ENCODE assay signal across 9 mouse cellular contexts in genomic region chr16:13378157-13378556, GRCm38 (mm10).
DNase-seq lines count a peak whose midpoint lies in the region; ATAC-seq lines count a peak whose summit lies in the region.
"Had no signal": no experiment of that assay in that cellular context is flagged by ENCODE, and none has a peak within 500 bp of the region (broad histone marks: within the 10 kb centered on the region; RNA-seq: fewer than 3 reads in every experiment).

No protein-coding gene starts in this region.

- peak; percentile 59 for DNase-seq in adrenal gland, adult 2 months
- no peak for DNase-seq in adrenal gland, adult 18-20 months (ENCODE audit: low spot score in 2 of 2)
- DNase-seq in R1 (ENCODE audit: low read depth, low spot score) = peak; percentile 32
- DNase-seq in heart, postnatal 10 days = peak; percentile 46 to 52
- peak; percentile 67 to 87 for DNase-seq in kidney, postnatal 25 days
- DNase-seq in yolk sac, embryonic 10.5 days (ENCODE audit: low spot score) = no peak
- no peak for DNase-seq in thymus, postnatal 10 days (ENCODE audit: low spot score in 2 of 2)
- DNase-seq: liver, embryonic 13.5 days had no signal

- intact Hi-C loops in heart, postnatal 10 days (cut with DNase I) = no loop called here

- no peak for ATAC-seq in monocyte, adult 5-6 weeks (replicated peaks; ENCODE audit: insufficient number of reproducible peaks, low FRiP score, low TSS enrichment, poor library complexity, severe bottlenecking)

Comparison
In these comparisons a context has a peak if more than half of its experiments do, and no peak if none do; other contexts are left out.
1. DNase-seq: peak in adrenal gland, adult 2 months (single experiment), R1 (single experiment), heart, postnatal 10 days (2 of 2) and kidney, postnatal 25 days (2 of 2); none in adrenal gland, adult 18-20 months (0 of 2), yolk sac, embryonic 10.5 days (single experiment) and thymus, postnatal 10 days (0 of 2).